Mouse (Mus musculus): ENCODE measurements around the gene Rpap3. TPM values are rescaled to one million over a fixed set of nuclear protein-coding genes. Genes with fewer than 3 reads are reported as not detected.

Rpap3 gene
- total RNA-seq, 2 experiments from 2014 or later, result 26.3 to 28.3 TPM

GRCm38 (mm10) chr15:97731988-97732387 is 26.4 kb upstream of the Rpap3 start:
- intact Hi-C loops (cut with DNase I), result no loop called here

DNA sequence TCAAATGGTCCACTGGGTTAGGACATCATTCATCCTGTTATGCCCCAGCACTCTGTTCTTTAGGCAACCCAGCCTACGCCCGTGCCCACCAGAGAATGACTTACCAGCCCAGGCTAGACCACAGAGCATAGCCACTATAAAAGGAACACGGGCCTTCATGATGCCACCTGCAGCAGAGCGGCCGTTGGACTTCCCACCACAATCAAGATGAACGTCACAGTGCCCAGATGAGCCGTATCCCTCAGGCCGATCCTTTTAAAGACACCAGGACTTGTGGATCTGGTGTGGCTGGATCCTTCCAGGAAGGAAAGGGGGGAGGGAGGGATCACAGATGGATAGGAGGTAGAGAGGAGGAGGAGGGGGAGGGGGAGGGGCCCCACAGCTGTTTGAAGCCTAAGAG is 25.5 kb upstream of the Rpap3 start, which contains the start of gene Endou:
Gene Endou (minus strand): TSS at position 229 of the 400 bp plus-strand sequence.
- no peak for DNase-seq (ENCODE audit: low spot score in 2 of 2)
- intact Hi-C loops (cut with DNase I), result no loop called here

More at GRCm38 (mm10) chr15:97731988-97732387, 26.4 kb upstream of the Rpap3 start:
- no peak for DNase-seq (ENCODE audit: low spot score in 2 of 2)

DNA sequence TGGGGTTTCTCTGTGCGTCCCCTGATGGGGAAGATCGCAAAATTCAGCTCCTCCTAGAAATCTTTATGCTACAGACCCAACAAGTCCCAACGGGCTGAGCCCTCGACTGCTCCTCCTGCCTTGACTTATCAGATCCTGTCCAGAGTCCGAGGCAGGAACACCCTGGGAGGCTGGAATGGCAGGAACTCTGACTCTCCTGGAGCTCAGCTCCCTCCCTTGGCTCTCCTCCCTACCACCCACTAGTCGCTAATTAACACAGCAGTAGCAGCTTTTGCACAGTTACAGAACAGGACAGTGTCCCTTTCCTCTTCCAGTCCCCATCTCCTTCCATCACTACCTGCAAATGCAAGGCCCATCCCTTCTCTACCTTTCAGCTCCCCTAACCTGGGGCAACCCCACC is 24.7 kb upstream of the Rpap3 start:
- intact Hi-C loops (cut with DNase I), result no loop called here
- DNase-seq (ENCODE audit: low spot score in 2 of 2), result no peak

- intact Hi-C loops (cut with DNase I), result no loop called here
- peak in 1 of 2 experiments; percentile 67 for DNase-seq (ENCODE audit: low spot score in 2 of 2)
These were observed 23.2 kb upstream of the Rpap3 start for GRCm38 (mm10) chr15:97728804-97729203.

- DNase-seq (ENCODE audit: low spot score in 2 of 2), result no peak
- intact Hi-C loops (cut with DNase I), result no loop called here
These were observed 22.8 kb upstream of the Rpap3 start for GRCm38 (mm10) chr15:97728394-97728793.

- intact Hi-C loops (cut with DNase I), result no loop called here
- no peak for DNase-seq (ENCODE audit: low spot score in 2 of 2)
These were observed 21.9 kb upstream of the Rpap3 start for GRCm38 (mm10) chr15:97727520-97727919.

DNA sequence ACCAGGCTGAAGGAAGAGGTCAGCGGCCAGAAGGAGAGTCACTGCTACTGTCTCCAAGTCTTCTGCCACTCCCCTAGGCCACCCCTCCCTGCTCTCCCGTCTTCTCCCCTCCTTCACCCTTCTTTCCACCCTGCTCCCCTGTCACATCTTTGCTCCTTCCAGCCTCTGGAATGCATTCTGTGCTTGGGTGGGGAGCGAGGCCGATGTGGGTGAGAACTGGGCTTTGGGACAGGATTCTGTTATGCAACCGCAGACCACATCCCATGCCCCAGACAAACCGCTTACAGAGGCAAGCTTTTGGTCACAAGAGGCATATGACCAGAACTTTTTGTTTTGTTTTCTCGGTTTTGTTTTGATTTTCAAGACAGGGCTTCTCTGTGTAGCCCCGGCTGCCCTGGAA is 21.4 kb upstream of the Rpap3 start:
- intact Hi-C loops (cut with DNase I), result no loop called here
- DNase-seq (ENCODE audit: low spot score in 2 of 2), result no peak

DNA sequence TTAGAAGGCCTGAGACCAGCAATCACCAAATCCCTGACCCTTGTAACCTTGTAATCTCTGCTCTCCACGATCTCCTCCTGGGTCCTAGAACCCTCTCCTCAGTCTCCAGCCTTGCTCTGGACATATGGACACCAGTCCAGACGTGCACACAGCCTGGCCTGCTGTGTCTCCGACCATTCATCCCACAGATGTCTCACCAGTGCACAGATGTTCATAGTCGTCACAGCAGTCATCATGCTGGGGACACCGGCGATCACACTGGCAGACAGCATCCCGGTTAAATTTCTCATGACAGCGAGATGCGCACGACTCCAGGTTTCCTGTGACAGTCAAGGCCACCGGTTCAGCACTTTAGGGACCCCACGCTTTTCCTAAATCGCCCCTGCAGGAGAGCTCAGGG is 20.7 kb upstream of the Rpap3 start:
- no peak for DNase-seq (ENCODE audit: low spot score in 2 of 2)
- intact Hi-C loops (cut with DNase I), result no loop called here

- DNase-seq (ENCODE audit: low spot score in 2 of 2), result no peak
- intact Hi-C loops (cut with DNase I), result no loop called here
These were observed 19.7 kb upstream of the Rpap3 start for GRCm38 (mm10) chr15:97725198-97725785.

- no peak for DNase-seq (ENCODE audit: low spot score in 2 of 2)
- intact Hi-C loops (cut with DNase I), result loop anchor here (5.0 kb wide), 1 partner anchor 43 kb away; the partner anchor contains the start of gene Rapgef3
These were observed 18.9 kb upstream of the Rpap3 start for GRCm38 (mm10) chr15:97724346-97725197.

DNA sequence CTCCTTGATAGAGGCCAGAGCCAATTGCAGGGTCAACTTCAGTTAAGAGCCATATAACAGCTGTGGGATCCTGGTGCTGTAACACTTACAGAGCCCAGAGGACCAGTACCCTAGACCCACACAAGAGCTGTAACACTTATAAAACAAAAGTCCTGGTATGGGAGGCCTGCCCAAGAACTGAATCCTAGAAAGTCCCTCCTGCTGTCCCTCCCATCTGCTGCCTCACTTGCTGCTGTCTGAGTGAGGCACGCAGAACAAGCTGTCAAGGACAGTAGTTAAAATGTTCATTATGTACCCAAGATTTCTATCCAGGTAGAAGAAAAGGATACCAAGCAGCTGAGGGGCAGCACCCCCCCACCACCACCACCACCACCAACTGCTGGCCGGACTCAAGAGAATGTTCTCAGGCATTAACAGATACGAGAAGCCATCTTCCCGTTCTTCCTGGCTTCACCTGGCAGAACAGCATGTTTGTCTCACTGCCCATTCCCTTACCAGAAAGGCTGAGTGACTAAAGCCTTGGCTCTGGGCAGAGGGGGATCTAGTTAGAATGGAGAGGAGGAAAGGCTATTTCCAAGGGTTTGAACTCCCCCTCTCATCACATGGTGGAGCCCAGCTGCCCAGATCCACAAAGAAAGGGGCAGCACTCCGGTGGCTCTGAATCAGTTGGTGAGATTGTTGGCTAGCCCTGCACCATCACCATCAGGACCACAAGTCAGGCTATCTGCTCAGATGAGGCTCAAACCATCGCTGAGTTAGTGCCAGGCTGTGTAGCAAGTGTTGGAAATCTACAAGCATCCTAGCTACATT is 18.1 kb upstream of the Rpap3 start:
- intact Hi-C loops (cut with DNase I), result loop anchor here (5.0 kb wide), 1 partner anchor 44 kb away; the partner anchor contains the start of gene Rapgef3
- no peak for DNase-seq (ENCODE audit: low spot score in 2 of 2)

- intact Hi-C loops (cut with DNase I), result loop anchor here (5.0 kb wide), 1 partner anchor 46 kb away; the partner anchor contains the start of gene Rapgef3
- DNase-seq (ENCODE audit: low spot score in 2 of 2), result no peak
These were observed 15.5 kb upstream of the Rpap3 start for GRCm38 (mm10) chr15:97721008-97721701.

DNA sequence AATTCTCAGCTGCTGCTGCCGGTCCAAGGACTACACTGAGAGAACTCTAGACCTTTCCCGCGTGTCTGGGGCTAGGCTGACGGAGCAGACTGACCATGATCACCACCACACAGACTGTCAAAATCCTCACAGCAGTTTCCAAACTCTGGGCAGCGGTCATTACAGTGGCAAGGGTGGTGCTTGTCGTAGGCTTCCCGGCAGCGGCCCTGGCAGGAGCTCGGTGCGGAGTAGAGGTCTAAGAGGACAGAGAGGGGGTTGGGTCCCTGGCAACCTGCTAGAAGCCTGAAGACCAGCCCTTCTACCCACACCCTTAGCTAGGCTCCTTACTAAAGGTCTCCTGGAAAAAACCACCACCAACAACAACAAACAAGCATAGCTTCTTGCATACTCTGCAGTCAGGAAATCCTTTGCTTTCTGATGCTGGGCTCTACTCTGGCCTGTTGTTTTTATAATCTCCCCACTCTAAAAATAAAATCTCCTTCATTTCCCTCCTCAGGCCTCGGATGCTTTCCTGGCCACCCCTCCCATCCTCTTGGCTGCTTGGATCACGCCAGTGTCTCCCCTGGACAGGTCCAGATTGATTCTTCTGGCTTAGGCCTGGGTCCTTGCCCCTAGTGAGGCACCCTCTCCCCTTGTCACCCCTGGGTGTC is 14.5 kb upstream of the Rpap3 start:
- intact Hi-C loops (cut with DNase I), result loop anchor here (5.0 kb wide), 1 partner anchor 47 kb away; the partner anchor contains the start of gene Rapgef3
- no peak for DNase-seq (ENCODE audit: low spot score in 2 of 2)

DNA sequence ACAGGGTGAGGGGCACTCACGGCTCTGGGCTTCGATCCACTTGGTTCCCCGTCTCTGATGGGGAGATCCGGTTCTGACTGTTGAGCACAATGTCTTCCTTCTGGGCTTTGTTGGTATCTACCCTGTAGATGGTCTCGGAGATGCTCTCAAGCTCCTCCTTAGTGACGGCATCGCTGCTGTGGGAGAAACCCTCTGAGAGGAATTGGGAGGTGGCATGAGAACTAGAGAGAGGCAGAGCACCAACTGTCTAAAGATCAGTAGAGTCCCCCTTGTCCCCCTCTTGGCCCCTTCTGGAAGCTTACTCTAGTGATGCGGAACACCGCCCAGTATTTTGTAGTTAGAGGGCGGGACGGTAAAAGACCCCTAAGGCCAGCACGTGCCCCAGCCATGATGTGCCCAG is 13.9 kb upstream of the Rpap3 start:
- intact Hi-C loops (cut with DNase I), result loop anchor here (2.0 kb wide), 2 partner anchors 131 to 233 kb away; no protein-coding TSS in a partner anchor
- DNase-seq (ENCODE audit: low spot score in 2 of 2), result no peak

DNA sequence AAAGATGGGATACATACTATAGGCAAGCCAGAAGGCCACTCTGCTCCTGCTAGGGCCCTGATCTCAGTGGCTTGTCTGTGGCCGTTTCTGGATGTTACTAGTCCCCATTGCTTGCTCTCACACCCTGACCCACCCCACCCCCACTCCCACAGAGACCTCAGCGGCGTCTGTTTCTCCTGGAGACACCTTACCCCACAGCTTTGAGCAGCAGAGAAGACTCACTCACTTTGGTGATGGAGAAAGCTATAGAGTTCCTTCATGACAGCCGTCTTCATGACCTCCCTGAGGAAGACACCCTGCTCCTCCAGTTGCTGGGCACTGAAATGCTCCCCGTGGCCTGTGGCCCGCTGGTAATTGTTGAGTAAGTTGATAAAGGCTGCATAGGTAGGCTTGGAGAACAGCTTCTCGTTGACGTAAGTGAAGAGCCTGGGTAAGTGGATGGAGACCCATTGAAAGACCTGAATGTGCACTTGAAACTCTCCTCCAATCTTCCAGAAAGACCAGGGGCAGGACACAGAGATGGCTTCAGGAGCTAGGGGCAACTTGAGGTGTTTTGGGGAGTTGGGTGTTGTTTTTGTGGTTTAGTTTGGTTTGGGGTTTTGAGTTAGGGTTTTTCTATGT is 13.0 kb upstream of the Rpap3 start:
- no peak for DNase-seq (ENCODE audit: low spot score in 2 of 2)
- intact Hi-C loops (cut with DNase I), result loop anchor here (1.0 to 2.0 kb wide), 3 partner anchors 58 to 234 kb away; no protein-coding TSS in a partner anchor

- intact Hi-C loops (cut with DNase I), result loop anchor here (1.0 to 2.0 kb wide), 3 partner anchors 58 to 235 kb away; no protein-coding TSS in a partner anchor
These were observed 12.4 kb upstream of the Rpap3 start for GRCm38 (mm10) chr15:97717861-97718534.

GRCm38 (mm10) chr15:97716782-97717181 is 11.2 kb upstream of the Rpap3 start:
- DNase-seq (ENCODE audit: low spot score in 2 of 2), result no peak
- intact Hi-C loops (cut with DNase I), result no loop called here

More at GRCm38 (mm10) chr15:97717861-97718534, 12.4 kb upstream of the Rpap3 start:
- DNase-seq (ENCODE audit: low spot score in 2 of 2), result peak; percentile 46 to 51

GRCm38 (mm10) chr15:97715734-97716133 is 10.1 kb upstream of the Rpap3 start:
- no peak for DNase-seq (ENCODE audit: low spot score in 2 of 2)
- intact Hi-C loops (cut with DNase I), result no loop called here

Data from left cerebral cortex, postnatal 25 days (tissue).